Mouse (Mus musculus): Measurements from ENCODE around the gene Psmd13. TPM values are rescaled to one million over a fixed set of nuclear protein-coding genes. Genes with fewer than 3 reads are reported as not detected.

Gene Psmd13
- polyA plus RNA-seq, 1 experiment from 2014 or later = 120 TPM

DNA sequence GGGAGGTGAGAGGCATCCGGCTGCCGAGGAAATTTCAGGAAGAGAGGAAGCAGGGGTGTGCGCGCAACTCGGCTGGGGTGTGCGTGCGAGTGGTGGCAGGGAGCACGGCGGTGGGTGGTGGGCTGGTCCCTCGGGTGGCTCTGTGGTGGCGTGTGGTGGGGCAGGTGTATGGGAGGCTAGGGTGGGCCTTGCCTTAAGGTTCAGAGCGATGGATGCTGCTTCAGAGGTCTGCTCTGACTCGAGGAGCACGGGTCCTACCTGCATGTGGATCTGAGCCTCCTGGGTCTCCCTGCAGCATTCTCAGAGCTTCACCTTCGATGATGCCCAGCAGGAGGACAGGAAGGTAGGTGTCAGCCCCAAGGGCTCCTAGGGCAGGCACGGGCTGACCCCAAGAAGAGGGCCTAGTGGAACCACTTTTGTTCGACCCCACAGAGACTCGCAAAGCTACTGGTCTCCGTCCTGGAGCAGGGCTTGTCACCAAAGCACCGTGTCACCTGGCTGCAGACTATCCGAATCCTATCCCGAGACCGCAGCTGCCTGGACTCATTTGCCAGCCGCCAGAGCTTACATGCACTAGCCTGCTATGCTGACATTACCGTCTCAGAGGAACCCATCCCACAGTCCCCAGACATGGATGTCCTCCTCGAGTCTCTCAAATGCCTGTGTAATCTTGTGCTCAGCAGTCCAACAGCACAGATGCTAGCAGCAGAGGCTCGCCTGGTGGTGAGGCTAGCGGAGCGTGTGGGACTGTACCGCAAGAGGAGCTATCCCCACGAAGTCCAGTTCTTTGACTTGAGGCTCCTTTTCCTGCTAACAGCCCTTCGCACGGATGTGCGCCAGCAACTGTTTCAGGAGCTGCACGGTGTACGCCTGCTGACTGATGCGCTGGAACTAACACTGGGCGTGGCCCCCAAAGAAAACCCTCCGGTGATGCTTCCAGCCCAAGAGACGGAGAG lies 23.9 kb upstream of the Psmd13 start, which contains the start of gene Bet1l:
TSS of gene Bet1l (minus strand) at position 28 of the 956 bp plus-strand sequence.
- peak; percentile 10; the same call in 1 of the 2 replicates for ATAC-seq (ENCODE audit: insufficient number of reproducible peaks, insufficient read depth, low FRiP score, low read depth)
- peak within 1 kb of the TSS; percentile 78 to 91 for H3K27ac ChIP-seq (replicated peaks in 1 of 2; ENCODE audit: control insufficient read depth in 1 of 2, insufficient read depth in 1 of 2, low read depth in 2 of 2, low read length in 2 of 2)
- H3K4me3 ChIP-seq (ENCODE audit: control insufficient read depth in 1 of 2, insufficient read depth in 1 of 2, low read depth in 1 of 2, low read length in 2 of 2) = peak within 1 kb of the TSS; percentile 78 to 86
- no peaks in the 10 kb centered on the region for H3K9me3 ChIP-seq (ENCODE audit: control insufficient read depth, low read length)
- 33% methylated on average over 40 of the region's 40 CpGs for WGBS
- H3K9ac ChIP-seq (ENCODE audit: low read length) = peak within 1 kb of the TSS; percentile 93
- peak within 1 kb of the TSS; percentile 83 for H3K4me2 ChIP-seq (ENCODE audit: low read length)
- peaks cover 63% of the 10 kb centered on the region for H3K36me3 ChIP-seq (ENCODE audit: control insufficient read depth, insufficient read depth, low read length)
- H3K27me3 ChIP-seq (ENCODE audit: control insufficient read depth, insufficient read depth, low read length) = no peaks in the 10 kb centered on the region
- H3K4me1 ChIP-seq (ENCODE audit: control insufficient read depth in 2 of 2, insufficient read depth in 2 of 2, low read length in 2 of 2) = peaks cover 11 to 21% of the 10 kb centered on the region in 2 experiments

- H3K4me3 ChIP-seq (ENCODE audit: control insufficient read depth in 1 of 2, insufficient read depth in 1 of 2, low read depth in 1 of 2, low read length in 2 of 2) = no peak overlapping the region
- H3K4me2 ChIP-seq (ENCODE audit: low read length) = peak overlapping the region; percentile 83
- ATAC-seq (ENCODE audit: insufficient number of reproducible peaks, insufficient read depth, low FRiP score, low read depth) = no peak
Observed at GRCm38 (mm10) chr7:140858746-140859145, 23.0 kb upstream of the Psmd13 start.

GRCm38 (mm10) chr7:140859997-140860396 lies 21.8 kb upstream of the Psmd13 start:
- H3K27me3 ChIP-seq (ENCODE audit: control insufficient read depth, insufficient read depth, low read length) = no peaks in the 10 kb centered on the region
- no peak overlapping the region for H3K4me3 ChIP-seq (ENCODE audit: control insufficient read depth in 1 of 2, insufficient read depth in 1 of 2, low read depth in 1 of 2, low read length in 2 of 2)
- H3K9me3 ChIP-seq (ENCODE audit: control insufficient read depth, low read length) = no peaks in the 10 kb centered on the region
- H3K36me3 ChIP-seq (ENCODE audit: control insufficient read depth, insufficient read depth, low read length) = peaks cover 67% of the 10 kb centered on the region
- H3K27ac ChIP-seq (replicated peaks in 1 of 2; ENCODE audit: control insufficient read depth in 1 of 2, insufficient read depth in 1 of 2, low read depth in 2 of 2, low read length in 2 of 2) = no peak overlapping the region
- no peak overlapping the region for H3K9ac ChIP-seq (ENCODE audit: low read length)
- H3K4me1 ChIP-seq (ENCODE audit: control insufficient read depth in 2 of 2, insufficient read depth in 2 of 2, low read length in 2 of 2) = peaks cover 11 to 19% of the 10 kb centered on the region in 2 experiments
- ATAC-seq (ENCODE audit: insufficient number of reproducible peaks, insufficient read depth, low FRiP score, low read depth) = no peak
- WGBS = 80% methylated on average over 6 of the region's 6 CpGs
- no peak overlapping the region for H3K4me2 ChIP-seq (ENCODE audit: low read length)

More at GRCm38 (mm10) chr7:140858746-140859145, 23.0 kb upstream of the Psmd13 start:
- H3K9me3 ChIP-seq (ENCODE audit: control insufficient read depth, low read length) = no peaks in the 10 kb centered on the region
- H3K9ac ChIP-seq (ENCODE audit: low read length) = no peak overlapping the region
- peaks cover 63% of the 10 kb centered on the region for H3K36me3 ChIP-seq (ENCODE audit: control insufficient read depth, insufficient read depth, low read length)
- H3K4me1 ChIP-seq (ENCODE audit: control insufficient read depth in 2 of 2, insufficient read depth in 2 of 2, low read length in 2 of 2) = peaks cover 11 to 21% of the 10 kb centered on the region in 2 experiments
- no peak overlapping the region for H3K27ac ChIP-seq (replicated peaks in 1 of 2; ENCODE audit: control insufficient read depth in 1 of 2, insufficient read depth in 1 of 2, low read depth in 2 of 2, low read length in 2 of 2)
- H3K27me3 ChIP-seq (ENCODE audit: control insufficient read depth, insufficient read depth, low read length) = no peaks in the 10 kb centered on the region
- 91% methylated on average over 8 of the region's 8 CpGs for WGBS

- H3K36me3 ChIP-seq (ENCODE audit: control insufficient read depth, insufficient read depth, low read length) = peaks cover 72% of the 10 kb centered on the region
- H3K4me2 ChIP-seq (ENCODE audit: low read length) = no peak overlapping the region
- ATAC-seq (ENCODE audit: insufficient number of reproducible peaks, insufficient read depth, low FRiP score, low read depth) = no peak
- no peaks in the 10 kb centered on the region for H3K9me3 ChIP-seq (ENCODE audit: control insufficient read depth, low read length)
- H3K4me3 ChIP-seq (ENCODE audit: control insufficient read depth in 1 of 2, insufficient read depth in 1 of 2, low read depth in 1 of 2, low read length in 2 of 2) = no peak overlapping the region
- peaks cover 8 to 14% of the 10 kb centered on the region in 2 experiments for H3K4me1 ChIP-seq (ENCODE audit: control insufficient read depth in 2 of 2, insufficient read depth in 2 of 2, low read length in 2 of 2)
- no peak overlapping the region for H3K27ac ChIP-seq (replicated peaks in 1 of 2; ENCODE audit: control insufficient read depth in 1 of 2, insufficient read depth in 1 of 2, low read depth in 2 of 2, low read length in 2 of 2)
- 80% methylated on average over 5 of the region's 5 CpGs for WGBS
- no peak overlapping the region for H3K9ac ChIP-seq (ENCODE audit: low read length)
- no peaks in the 10 kb centered on the region for H3K27me3 ChIP-seq (ENCODE audit: control insufficient read depth, insufficient read depth, low read length)
Observed at GRCm38 (mm10) chr7:140860728-140861127, 21.0 kb upstream of the Psmd13 start.

- no peak overlapping the region for H3K9ac ChIP-seq (ENCODE audit: low read length)
- H3K4me3 ChIP-seq (ENCODE audit: control insufficient read depth in 1 of 2, insufficient read depth in 1 of 2, low read depth in 1 of 2, low read length in 2 of 2) = no peak overlapping the region
- no peak overlapping the region for H3K4me2 ChIP-seq (ENCODE audit: low read length)
- WGBS = 86% methylated on average over 12 of the region's 12 CpGs
- H3K27me3 ChIP-seq (ENCODE audit: control insufficient read depth, insufficient read depth, low read length) = no peaks in the 10 kb centered on the region
- H3K4me1 ChIP-seq (ENCODE audit: control insufficient read depth in 2 of 2, insufficient read depth in 2 of 2, low read length in 2 of 2) = no peaks in the 10 kb centered on the region
- H3K27ac ChIP-seq (replicated peaks in 1 of 2; ENCODE audit: control insufficient read depth in 1 of 2, insufficient read depth in 1 of 2, low read depth in 2 of 2, low read length in 2 of 2) = no peak overlapping the region
- H3K9me3 ChIP-seq (ENCODE audit: control insufficient read depth, low read length) = no peaks in the 10 kb centered on the region
- ATAC-seq (ENCODE audit: insufficient number of reproducible peaks, insufficient read depth, low FRiP score, low read depth) = no peak
- peaks cover 91% of the 10 kb centered on the region for H3K36me3 ChIP-seq (ENCODE audit: control insufficient read depth, insufficient read depth, low read length)
Observed at GRCm38 (mm10) chr7:140864761-140865160, 17.0 kb upstream of the Psmd13 start.

GRCm38 (mm10) chr7:140874224-140874623 lies 7.5 kb upstream of the Psmd13 start:
- peaks cover 87% of the 10 kb centered on the region for H3K36me3 ChIP-seq (ENCODE audit: control insufficient read depth, insufficient read depth, low read length)
- H3K27ac ChIP-seq (replicated peaks in 1 of 2; ENCODE audit: control insufficient read depth in 1 of 2, insufficient read depth in 1 of 2, low read depth in 2 of 2, low read length in 2 of 2) = no peak overlapping the region
- no peak overlapping the region for H3K4me2 ChIP-seq (ENCODE audit: low read length)
- H3K9ac ChIP-seq (ENCODE audit: low read length) = no peak overlapping the region
- no peak for ATAC-seq (ENCODE audit: insufficient number of reproducible peaks, insufficient read depth, low FRiP score, low read depth)
- no peaks in the 10 kb centered on the region for H3K9me3 ChIP-seq (ENCODE audit: control insufficient read depth, low read length)
- no peaks in the 10 kb centered on the region for H3K27me3 ChIP-seq (ENCODE audit: control insufficient read depth, insufficient read depth, low read length)
- no peak overlapping the region for H3K4me3 ChIP-seq (ENCODE audit: control insufficient read depth in 1 of 2, insufficient read depth in 1 of 2, low read depth in 1 of 2, low read length in 2 of 2)
- WGBS = 86% methylated on average over 4 of the region's 4 CpGs
- H3K4me1 ChIP-seq (ENCODE audit: control insufficient read depth in 2 of 2, insufficient read depth in 2 of 2, low read length in 2 of 2) = no peaks in the 10 kb centered on the region

DNA sequence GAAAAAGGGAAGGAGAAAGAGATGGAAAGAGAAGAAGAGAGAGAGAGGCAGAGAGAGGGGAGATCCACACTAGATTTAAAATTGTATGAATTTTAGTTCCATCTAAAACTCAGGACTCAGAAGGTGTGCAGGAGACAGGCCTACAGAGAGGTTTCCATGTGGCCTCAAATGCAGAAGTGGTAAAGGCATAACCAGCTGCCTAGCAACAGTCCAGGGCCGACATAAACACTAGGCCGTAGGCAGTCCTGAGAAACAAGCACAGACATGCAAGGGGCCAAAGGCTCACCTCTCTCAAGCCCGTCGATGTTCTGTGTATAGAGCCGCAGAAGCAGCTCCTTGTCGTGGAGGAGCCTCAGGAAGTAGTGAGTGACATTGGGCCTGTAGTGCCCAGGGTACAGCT lies 4.4 kb upstream of the Psmd13 start:
- no peak overlapping the region for H3K4me3 ChIP-seq (ENCODE audit: control insufficient read depth in 1 of 2, insufficient read depth in 1 of 2, low read depth in 1 of 2, low read length in 2 of 2)
- no peak overlapping the region for H3K4me2 ChIP-seq (ENCODE audit: low read length)
- H3K27me3 ChIP-seq (ENCODE audit: control insufficient read depth, insufficient read depth, low read length) = no peaks in the 10 kb centered on the region
- no peak for ATAC-seq (ENCODE audit: insufficient number of reproducible peaks, insufficient read depth, low FRiP score, low read depth)
- no peak overlapping the region for H3K27ac ChIP-seq (replicated peaks in 1 of 2; ENCODE audit: control insufficient read depth in 1 of 2, insufficient read depth in 1 of 2, low read depth in 2 of 2, low read length in 2 of 2)
- H3K9ac ChIP-seq (ENCODE audit: low read length) = no peak overlapping the region
- 82% methylated on average over 6 of the region's 6 CpGs for WGBS
- H3K9me3 ChIP-seq (ENCODE audit: control insufficient read depth, low read length) = no peaks in the 10 kb centered on the region
- H3K4me1 ChIP-seq (ENCODE audit: control insufficient read depth in 2 of 2, insufficient read depth in 2 of 2, low read length in 2 of 2) = peaks cover 3 to 4% of the 10 kb centered on the region in 2 experiments; a peak in 1 of 4 replicates
- H3K36me3 ChIP-seq (ENCODE audit: control insufficient read depth, insufficient read depth, low read length) = peaks cover 58% of the 10 kb centered on the region
